Mouse (Mus musculus): ENCODE measurements around the gene Cd4. TPM values are rescaled to one million over a fixed set of nuclear protein-coding genes. Genes with fewer than 3 reads are reported as not detected.

Gene Cd4
- total RNA-seq (2023): 10 to 100 TPM; 15.6 to 17.2 TPM

GRCm38 (mm10) chr6:124887986-124888385 lies at the start of gene Cd4:
Gene Cd4, minus strand, starts transcription at chr6:124888221.

GRCm38 (mm10) chr6:124930754-124931524 lies 42.9 kb upstream of the Cd4 start, which contains the start of gene Mlf2:
Gene Mlf2, plus strand, starts transcription at chr6:124931386.

DNA sequence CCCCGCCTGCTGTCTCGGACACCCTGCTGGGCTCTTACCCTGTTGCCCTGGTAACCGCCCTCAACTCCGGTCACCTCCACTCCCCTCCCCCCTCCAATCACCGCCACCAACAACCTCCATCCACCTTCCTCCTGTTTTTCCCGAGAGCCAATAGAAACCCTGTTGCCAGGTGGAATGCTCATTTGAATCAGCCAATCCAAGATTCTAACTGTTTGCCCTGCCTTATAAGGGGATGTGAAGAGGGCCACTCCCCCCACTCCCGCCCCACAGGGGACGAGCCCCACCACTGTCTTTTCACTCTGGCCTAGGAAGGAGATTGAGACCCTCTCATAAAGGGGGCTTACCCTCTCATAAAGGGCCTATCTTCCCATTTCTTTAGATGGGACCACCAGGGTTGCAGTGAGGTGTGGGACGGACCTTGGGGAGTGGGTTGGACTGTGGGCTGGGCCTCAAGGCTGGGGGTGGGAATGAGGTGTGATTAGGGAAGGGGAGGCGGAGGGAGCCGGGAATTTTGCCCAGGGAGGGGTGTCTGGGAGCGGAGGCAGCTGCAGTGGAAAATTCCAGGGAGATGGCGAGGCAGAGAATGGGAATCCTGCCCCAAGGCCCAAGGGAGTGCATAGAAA lies 31.8 kb upstream of the Cd4 start, which contains the start of gene Ptms:
Gene Ptms, minus strand, starts transcription at position 409 of the 623 bp plus-strand sequence.

DNA sequence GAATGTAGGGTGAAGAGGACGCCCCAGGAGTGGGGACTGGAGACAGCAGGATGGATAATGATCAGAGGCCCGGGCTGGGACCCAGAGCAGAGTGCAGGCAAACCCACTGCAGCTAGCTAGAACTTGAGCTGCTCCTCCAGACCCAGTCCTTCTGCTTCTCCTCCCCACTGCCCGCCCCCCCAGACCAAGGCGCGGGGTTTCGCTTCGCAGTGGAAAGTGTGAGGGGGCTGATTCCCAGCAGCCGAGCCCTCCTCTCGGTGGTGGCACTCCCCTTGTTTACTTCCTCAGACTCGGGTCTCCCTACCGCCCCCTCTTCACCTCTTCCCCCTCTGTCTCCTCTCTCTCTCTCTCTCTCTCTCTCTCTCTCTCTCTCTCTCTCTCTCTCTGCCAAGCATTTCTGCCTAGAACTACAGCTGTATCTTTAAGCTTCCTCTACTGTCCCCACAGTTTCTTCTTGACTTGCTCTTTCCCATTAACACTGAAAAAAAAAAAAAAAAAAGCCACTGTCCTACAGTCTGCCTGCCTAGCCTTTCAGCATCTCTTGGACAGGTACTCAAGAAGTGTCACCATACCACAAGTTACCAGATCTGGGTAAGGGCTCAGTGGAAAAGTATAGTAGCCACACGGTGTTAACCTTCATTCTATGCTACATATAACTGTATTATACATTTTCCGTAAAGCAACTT lies 23.7 kb upstream of the Cd4 start, which contains the start of gene Lag3:
Gene Lag3, minus strand, starts transcription at position 173 of the 686 bp plus-strand sequence.

DNA sequence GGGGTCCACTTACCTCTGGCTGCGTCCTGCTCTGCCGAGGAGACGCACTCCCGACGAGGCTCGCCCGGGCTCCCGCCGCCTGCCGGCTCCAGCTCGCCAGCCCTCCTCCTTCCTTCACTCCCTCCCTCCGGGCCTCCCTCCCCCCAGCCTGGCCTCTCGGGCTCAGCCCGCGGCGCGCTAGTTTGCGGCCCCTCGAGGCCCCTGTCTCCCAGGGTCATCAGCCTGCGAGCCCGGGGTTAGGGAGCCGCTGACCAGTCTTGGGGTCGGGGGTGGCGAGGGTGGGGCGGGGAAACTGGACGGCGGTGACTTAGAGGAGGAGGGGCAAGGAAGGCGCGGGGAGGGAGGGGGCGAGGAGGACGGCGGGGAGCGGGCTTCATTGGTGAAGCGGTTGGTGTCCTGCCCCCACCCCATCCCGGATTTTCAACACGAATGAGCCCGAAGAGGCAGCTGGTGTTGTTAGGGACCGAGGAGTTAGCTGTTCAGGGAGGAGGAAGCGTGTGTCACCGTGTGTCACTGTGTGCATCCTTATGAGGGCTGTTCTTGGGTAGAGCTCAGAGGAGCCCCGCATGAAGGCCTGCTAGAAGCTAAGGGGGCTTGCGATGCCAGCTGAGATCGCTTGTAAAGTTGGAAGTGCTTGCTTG lies 24.2 kb downstream of the Cd4 start, which contains the start of gene Gpr162:
Gene Gpr162, minus strand, starts transcription at position 326 of the 641 bp plus-strand sequence.

GRCm38 (mm10) chr6:124856916-124857839 lies 30.8 kb downstream of the Cd4 start, which contains the start of gene P3h3:
Gene P3h3, minus strand, starts transcription at chr6:124857752.

GRCm38 (mm10) chr6:124840241-124841167 lies 47.5 kb downstream of the Cd4 start, which contains the start of gene Gnb3:
Gene Gnb3, minus strand, starts transcription at chr6:124840275.

GRCm38 (mm10) chr6:124828868-124829798 lies 58.9 kb downstream of the Cd4 start, which contains the start of the genes Usp5 and Cdca3:
Gene Usp5, minus strand, starts transcription at chr6:124829484.
Gene Cdca3, plus strand, starts transcription at chr6:124829547.

Other genes starting within 250 kb of the Cd4 start
- gene Lpcat3, start 225.2 kb downstream of the Cd4 start, total RNA-seq (2023): 10 to 100 TPM; 40.9 to 54.4 TPM
- gene Emg1, start 176.0 kb downstream of the Cd4 start, total RNA-seq (2023): 10 to 100 TPM; 71.1 to 73.2 TPM
- gene Phb2, start 175.9 kb downstream of the Cd4 start, total RNA-seq (2023): 100 to 1,000 TPM; 147 to 165 TPM
- 100 to 1,000 TPM; 496 to 510 TPM for gene Ptpn6, start 149.5 kb downstream of the Cd4 start, total RNA-seq (2023)
- 100 to 1,000 TPM; 177 to 186 TPM for gene Grcc10, start 146.8 kb downstream of the Cd4 start, total RNA-seq (2023)
- not detected for gene Gm45234, start 132.2 kb downstream of the Cd4 start, total RNA-seq (2023)
- 10 to 100 TPM; 23.7 to 25.1 TPM for gene Atn1, start 131.7 kb downstream of the Cd4 start, total RNA-seq (2023)
- gene Eno2, start 118.5 kb downstream of the Cd4 start, total RNA-seq (2023): 1 to 10 TPM; 1.9 to 2.6 TPM
- not detected for gene Lrrc23, start 108.5 kb downstream of the Cd4 start, total RNA-seq (2023)
- gene Spsb2, start 79.6 kb downstream of the Cd4 start, total RNA-seq (2023): 10 to 100 TPM; 20.4 to 20.7 TPM
- 100 to 1,000 TPM; 110 to 111 TPM for gene Tpi1, start 73.9 kb downstream of the Cd4 start, total RNA-seq (2023)
- 10 to 100 TPM; 58.5 to 64.1 TPM for gene Usp5, start 58.7 kb downstream of the Cd4 start, total RNA-seq (2023)
- 1 to 10 TPM; 1.2 to 3.8 TPM for gene Cdca3, start 58.7 kb downstream of the Cd4 start, total RNA-seq (2023)
- not detected for gene Gnb3, start 47.9 kb downstream of the Cd4 start, total RNA-seq (2023)
- 1 to 10 TPM; 2.0 to 4.1 TPM for gene P3h3, start 30.5 kb downstream of the Cd4 start, total RNA-seq (2023)
- gene Gpr162, start 24.2 kb downstream of the Cd4 start, total RNA-seq (2023): 1 to 10 TPM; 1.8 to 2.3 TPM
- gene Lag3, start 23.5 kb upstream of the Cd4 start, total RNA-seq (2023): 1 to 10 TPM; 5.9 to 8.7 TPM
- gene Ptms, start 31.9 kb upstream of the Cd4 start, total RNA-seq (2023): 100 to 1,000 TPM; 216 to 239 TPM
- 100 to 1,000 TPM; 124 to 137 TPM for gene Mlf2, start 43.2 kb upstream of the Cd4 start, total RNA-seq (2023)
- 10 to 100 TPM; 37.3 to 38.4 TPM for gene Cops7a, start 77.3 kb upstream of the Cd4 start, total RNA-seq (2023)
- gene Pianp, start 108.5 kb upstream of the Cd4 start, total RNA-seq (2023): 1 to 10 TPM; 3.0 to 6.9 TPM
- 100 to 1,000 TPM in 1 of 2 experiments, 10 to 100 TPM in 1; 89.1 to 103 TPM for gene Zfp384, start 120.9 kb upstream of the Cd4 start, total RNA-seq (2023)
- 10 to 100 TPM; 76.1 to 83.5 TPM for gene Ing4, start 151.5 kb upstream of the Cd4 start, total RNA-seq (2023)
- 10 to 100 TPM; 16.2 to 16.5 TPM for gene Acrbp, start 161.5 kb upstream of the Cd4 start, total RNA-seq (2023)
- gene Lpar5, start 179.7 kb upstream of the Cd4 start, total RNA-seq (2023): 10 to 100 TPM; 36.4 to 37.8 TPM
- gene Chd4, start 207.8 kb upstream of the Cd4 start, total RNA-seq (2023): 100 to 1,000 TPM; 186 to 187 TPM
- 10 to 100 TPM; 21.7 to 22.9 TPM for gene Nop2, start 243.7 kb upstream of the Cd4 start, total RNA-seq (2023)